ENCODE assay signal across 22 mouse cellular contexts in genomic region chr1:58138986-58139385, GRCm38 (mm10). TPM values are rescaled to one million over a fixed set of nuclear protein-coding genes. Genes with fewer than 3 reads are reported as not detected.
A peak's percentile ranks its signal among the peaks of the same experiment; 100 is the strongest.
DNase-seq lines count a peak whose midpoint lies in the region; ATAC-seq and TF ChIP-seq lines count a peak whose summit lies in the region.
"Had no signal": no experiment of that assay in that cellular context is flagged by ENCODE, and none has a peak within 500 bp of the region (broad histone marks: within the 10 kb centered on the region; RNA-seq: fewer than 3 reads in every experiment).

No protein-coding gene starts in this region.

- TF ChIP-seq POLR2A in cerebellum, adult 2 months (IDR thresholded peaks at IDR 0.05; ENCODE audit: borderline replicate concordance, insufficient read depth, low read length): no peak

- no peak for DNase-seq in gastrocnemius, adult 2 months
- DNase-seq in gastrocnemius, adult 18-20 months (ENCODE audit: low spot score): no peak
- DNase-seq in liver, embryonic 14.5 days (ENCODE audit: low read depth in 3 of 3, low spot score in 3 of 3): no peak
- DNase-seq in liver (no peak), 3T3-L1 (ENCODE audit: low read depth, low spot score) (peak; percentile 15), R1 (ENCODE audit: low read depth, low spot score) (peak; percentile 72)
- DNase-seq in cerebellum, adult 2 months: no peak
- no peak for DNase-seq in right cerebral cortex, adult 2 months (ENCODE audit: low spot score in 2 of 2)
- DNase-seq: adrenal gland, postnatal 14 days; cerebellum, adult 18-20 months; gastrocnemius, postnatal 14 days; heart, postnatal 14 days; kidney, adult 18-20 months; kidney, postnatal 14 days; lung, postnatal 10 days had no signal

- intact Hi-C loops in gastrocnemius, adult 2 months (cut with DNase I): no loop called here

- no peak for ATAC-seq in liver, embryonic 14.5 days (ENCODE audit: insufficient read depth)
- ATAC-seq: midbrain, embryonic 16.5 days had no signal

- no peak overlapping the region for H3K4me2 ChIP-seq in liver, embryonic 14.5 days (ENCODE audit: low read depth)
- H3K4me2 ChIP-seq: embryonic facial prominence, embryonic 13.5 days; hindbrain, embryonic 14.5 days; limb, embryonic 13.5 days; stomach, embryonic 15.5 days had no signal

- H3K27ac ChIP-seq in gastrocnemius, adult 2 months: no peak overlapping the region
- H3K27ac ChIP-seq in liver, embryonic 14.5 days: no peak overlapping the region
- no peak overlapping the region for H3K27ac ChIP-seq in cerebellum, adult 2 months (ENCODE audit: insufficient read depth, low read length)
- H3K27ac ChIP-seq: embryonic facial prominence, embryonic 13.5 days; hindbrain, embryonic 14.5 days; limb, embryonic 13.5 days; stomach, embryonic 15.5 days had no signal

- H3K36me3 ChIP-seq in liver, embryonic 14.5 days (replicated peaks; ENCODE audit: control insufficient read depth, insufficient read depth, low read depth): no peaks in the 10 kb centered on the region
- H3K36me3 ChIP-seq: embryonic facial prominence, embryonic 13.5 days; limb, embryonic 13.5 days; stomach, embryonic 15.5 days had no signal

- H3K9me3 ChIP-seq in liver, embryonic 14.5 days (ENCODE audit: control insufficient read depth, low read length): no peaks in the 10 kb centered on the region
- H3K9me3 ChIP-seq: embryonic facial prominence, embryonic 13.5 days; stomach, embryonic 15.5 days had no signal

- TF ChIP-seq CTCF in gastrocnemius, adult 2 months (IDR thresholded peaks at IDR 0.05): peak; percentile 17; the same call in 1 of the 2 replicates
- peak; percentile 47 for TF ChIP-seq CTCF in liver, embryonic 14.5 days (IDR thresholded peaks at IDR 0.05; ENCODE audit: low read depth)
- TF ChIP-seq CTCF in cerebellum, adult 2 months (IDR thresholded peaks at IDR 0.05; ENCODE audit: borderline replicate concordance, insufficient read depth, low read depth, low read length): no peak

- H3K9ac ChIP-seq in liver, embryonic 14.5 days (replicated peaks): no peak overlapping the region
- H3K9ac ChIP-seq: embryonic facial prominence, embryonic 13.5 days; hindbrain, embryonic 14.5 days; limb, embryonic 13.5 days; stomach, embryonic 15.5 days had no signal

- no peak overlapping the region for H3K4me3 ChIP-seq in gastrocnemius, adult 2 months
- H3K4me3 ChIP-seq in liver, embryonic 14.5 days (ENCODE audit: insufficient read depth in 1 of 2, low read depth in 2 of 2, low read length in 2 of 2): no peak overlapping the region
- H3K4me3 ChIP-seq in cerebellum, adult 2 months (replicated peaks; ENCODE audit: insufficient read depth, low read depth, low read length): no peak overlapping the region
- H3K4me3 ChIP-seq: embryonic facial prominence, embryonic 13.5 days; limb, embryonic 13.5 days; megakaryocyte, embryonic 14.5 days; stomach, embryonic 15.5 days had no signal

- no peaks in the 10 kb centered on the region for H3K27me3 ChIP-seq in liver, embryonic 14.5 days (ENCODE audit: control insufficient read depth, insufficient read depth, low read length)
- no peaks in the 10 kb centered on the region for H3K27me3 ChIP-seq in cerebellum, adult 2 months (ENCODE audit: control insufficient read depth, insufficient read depth, low read length)
- H3K27me3 ChIP-seq: embryonic facial prominence, embryonic 13.5 days; limb, embryonic 13.5 days; megakaryocyte, embryonic 14.5 days; stomach, embryonic 15.5 days had no signal

- 72% methylated on average over 9 of the region's 9 CpGs for WGBS in liver, embryonic 14.5 days (ENCODE audit: insufficient replicate concordance)
- WGBS in cerebellum, adult 2 months: 96% methylated on average over 9 of the region's 9 CpGs

- TF ChIP-seq EP300 in liver, embryonic 14.5 days (IDR thresholded peaks at IDR 0.05; ENCODE audit: low read depth): no peak

- no peaks in the 10 kb centered on the region; a peak in 1 of 4 replicates for H3K4me1 ChIP-seq in liver, embryonic 14.5 days (replicated peaks; ENCODE audit: control insufficient read depth in 2 of 2, insufficient read depth in 2 of 2, low read length in 1 of 2)
- peaks cover under 1% of the 10 kb centered on the region; the same call in 1 of the 2 replicates for H3K4me1 ChIP-seq in cerebellum, adult 2 months (ENCODE audit: control insufficient read depth, insufficient read depth, low read length)
- H3K4me1 ChIP-seq: embryonic facial prominence, embryonic 13.5 days; limb, embryonic 13.5 days; megakaryocyte, embryonic 14.5 days; stomach, embryonic 15.5 days had no signal

RNA-seq across cellular contexts. Expression of gene Aox3, which starts 26.1 kb away (rescaled TPM):
- total RNA-seq in gastrocnemius, adult 2 months (2021): 1 to 10 TPM in 1 of 2 experiments, under 1 TPM in 1; 0.45 to 1.1 TPM
- 1 to 10 TPM in 1 of 2 experiments, under 1 TPM in 1; 0.75 to 1.9 TPM for total RNA-seq in gastrocnemius, adult 18-20 months (2021)
- polyA plus RNA-seq in liver, embryonic 14.5 days (2012; rRNA removed): 0.09 and 0.12 TPM in 2 replicates
- polyA plus RNA-seq in liver, embryonic 14.5 days (2014; fragmentation: Nextera tagmentation; extraction: Ambion mirVana): 0.20 and 0.29 TPM in 2 replicates
- polyA plus RNA-seq in cerebellum, adult 2 months (2012; rRNA removed): 0.33 and 0.68 TPM in 2 replicates
- total RNA-seq: common myeloid progenitor, adult 5-6 weeks had no signal

Comparison
In these comparisons a context has a peak if more than half of its experiments do, and no peak if none do; other contexts are left out.
1. DNase-seq: peak in 3T3-L1 (single experiment) and R1 (single experiment); none in gastrocnemius, adult 2 months (single experiment), gastrocnemius, adult 18-20 months (single experiment), liver, embryonic 14.5 days (0 of 3), liver (single experiment), cerebellum, adult 2 months (0 of 2) and right cerebral cortex, adult 2 months (0 of 2).